Mouse (Mus musculus): ENCODE measurements around the gene Bbs9.

DNA sequence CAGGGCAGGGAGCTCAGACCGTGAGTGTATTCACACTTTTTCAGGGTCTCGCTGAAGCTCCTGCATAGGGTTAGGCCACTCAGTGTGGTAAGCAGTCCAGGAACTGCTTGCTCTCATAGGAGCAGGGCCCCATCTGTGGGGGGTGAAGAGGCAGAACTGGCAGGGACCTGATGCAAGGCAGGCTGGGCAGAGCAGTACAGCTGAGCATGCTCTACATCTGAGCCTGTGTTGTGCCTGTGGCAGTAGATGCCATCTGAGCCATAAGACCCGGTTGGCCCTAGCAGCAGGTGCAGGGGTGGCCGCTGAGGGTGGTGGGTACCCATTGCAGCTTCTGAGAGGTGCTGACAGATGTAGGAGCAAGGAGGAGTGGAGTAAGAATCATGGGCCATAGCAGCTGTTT is 202.5 kb downstream of the Bbs9 start:
- TF ChIP-seq CTCF (IDR thresholded peaks at IDR 0.05; ENCODE audit: control insufficient read depth, insufficient read depth, low read length) (no peak), POLR2A (IDR thresholded peaks at IDR 0.05; ENCODE audit: borderline replicate concordance, control insufficient read depth, low read depth, low read length) (no peak)
